Mouse (Mus musculus): ENCODE results near the gene Vps25. TPM values are rescaled to one million over a fixed set of nuclear protein-coding genes. Genes with fewer than 3 reads are reported as not detected.
A peak's percentile ranks its signal among the peaks of the same experiment; 100 is the strongest.

The Vps25 gene
- total RNA-seq, 1 experiment = 105 TPM

GRCm38 (mm10) chr11:101230991-101231871 lies 22.3 kb upstream of the Vps25 start:
- no peak for DNase-seq (ENCODE audit: low read depth, low spot score)
- Histone ChIP-seq H3K9ac (ENCODE audit: insufficient read depth, low read depth, low read length, poor library complexity, severe bottlenecking) (peak overlapping the region; percentile 40; the same call in 1 of the 2 replicates), H3K9me3 (ENCODE audit: control insufficient read depth, insufficient read depth, low read depth, low read length) (no peaks in the 10 kb centered on the region), H3K27ac (ENCODE audit: insufficient read depth, low read depth, low read length, poor library complexity, severe bottlenecking) (peak overlapping the region; percentile 28; the same call in 1 of the 2 replicates), H3K36me3 (ENCODE audit: control insufficient read depth, insufficient read depth, low read length, poor library complexity, severe bottlenecking) (no peaks in the 10 kb centered on the region), H3K4me1 (ENCODE audit: control insufficient read depth in 2 of 2, insufficient read depth in 2 of 2, low read length in 2 of 2, poor library complexity in 1 of 2) (peaks cover 15 to 30% of the 10 kb centered on the region in 2 experiments), H3K4me3 (ENCODE audit: insufficient read depth in 1 of 2, low read depth in 1 of 2, low read length in 2 of 2, poor library complexity in 1 of 2, severe bottlenecking in 1 of 2) (0 out of 4 replicates have a peak overlapping the region, but pooled peaks of 1 of the 2 experiments have one; percentile 23)
- TF ChIP-seq MAFK (IDR thresholded peaks at IDR 0.05; ENCODE audit: insufficient read depth, low read depth, low read length) (no peak), HCFC1 (IDR thresholded peaks at IDR 0.05; ENCODE audit: borderline replicate concordance, insufficient read depth, low read length) (no peak), ZC3H11A (IDR thresholded peaks at IDR 0.05; ENCODE audit: borderline replicate concordance, low read depth, low read length) (no peak), CHD2 (IDR thresholded peaks at IDR 0.05; ENCODE audit: low read depth, low read length) (no peak), ZNF384 (IDR thresholded peaks at IDR 0.05; ENCODE audit: low read depth, low read length) (no peak)
- in situ Hi-C loops (cut with MboI; ENCODE audit: low sequenced_read_pairs in 2 of 2, unreplicated experiment in 2 of 2) = no loop called here

GRCm38 (mm10) chr11:101232010-101232839 lies 21.3 kb upstream of the Vps25 start:
- TF ChIP-seq MAFK (IDR thresholded peaks at IDR 0.05; ENCODE audit: insufficient read depth, low read depth, low read length) (no peak), ZC3H11A (IDR thresholded peaks at IDR 0.05; ENCODE audit: borderline replicate concordance, low read depth, low read length) (no peak), ZNF384 (IDR thresholded peaks at IDR 0.05; ENCODE audit: low read depth, low read length) (no peak)
- no peak overlapping the region for H3K9ac ChIP-seq (ENCODE audit: insufficient read depth, low read depth, low read length, poor library complexity, severe bottlenecking)
- DNase-seq (ENCODE audit: low read depth, low spot score) = no peak
- no peak overlapping the region for H3K27ac ChIP-seq (ENCODE audit: insufficient read depth, low read depth, low read length, poor library complexity, severe bottlenecking)
- in situ Hi-C loops (cut with MboI; ENCODE audit: low sequenced_read_pairs in 2 of 2, unreplicated experiment in 2 of 2) = no loop called here
- H3K36me3 ChIP-seq (ENCODE audit: control insufficient read depth, insufficient read depth, low read length, poor library complexity, severe bottlenecking) = no peaks in the 10 kb centered on the region
- H3K9me3 ChIP-seq (ENCODE audit: control insufficient read depth, insufficient read depth, low read depth, low read length) = no peaks in the 10 kb centered on the region
- peaks cover 15 to 30% of the 10 kb centered on the region in 2 experiments for H3K4me1 ChIP-seq (ENCODE audit: control insufficient read depth in 2 of 2, insufficient read depth in 2 of 2, low read length in 2 of 2, poor library complexity in 1 of 2)
- no peak overlapping the region for H3K4me3 ChIP-seq (ENCODE audit: insufficient read depth in 1 of 2, low read depth in 1 of 2, low read length in 2 of 2, poor library complexity in 1 of 2, severe bottlenecking in 1 of 2)

GRCm38 (mm10) chr11:101233240-101233639 lies 20.3 kb upstream of the Vps25 start:
- no peaks in the 10 kb centered on the region for H3K9me3 ChIP-seq (ENCODE audit: control insufficient read depth, insufficient read depth, low read depth, low read length)
- in situ Hi-C loops (cut with MboI; ENCODE audit: low sequenced_read_pairs in 2 of 2, unreplicated experiment in 2 of 2) = no loop called here

GRCm38 (mm10) chr11:101234124-101234523 lies 19.4 kb upstream of the Vps25 start:
- in situ Hi-C loops (cut with MboI; ENCODE audit: low sequenced_read_pairs in 2 of 2, unreplicated experiment in 2 of 2) = no loop called here
- TF ChIP-seq HCFC1 (IDR thresholded peaks at IDR 0.05; ENCODE audit: borderline replicate concordance, insufficient read depth, low read length) (no peak), ZC3H11A (IDR thresholded peaks at IDR 0.05; ENCODE audit: borderline replicate concordance, low read depth, low read length) (no peak), ZNF384 (IDR thresholded peaks at IDR 0.05; ENCODE audit: low read depth, low read length) (no peak), CHD2 (IDR thresholded peaks at IDR 0.05; ENCODE audit: low read depth, low read length) (no peak), MAFK (IDR thresholded peaks at IDR 0.05; ENCODE audit: insufficient read depth, low read depth, low read length) (no peak)
- Histone ChIP-seq H3K4me1 (ENCODE audit: control insufficient read depth in 2 of 2, insufficient read depth in 2 of 2, low read length in 2 of 2, poor library complexity in 1 of 2) (peaks cover 15 to 30% of the 10 kb centered on the region in 2 experiments), H3K9ac (ENCODE audit: insufficient read depth, low read depth, low read length, poor library complexity, severe bottlenecking) (no peak overlapping the region), H3K4me3 (ENCODE audit: insufficient read depth in 1 of 2, low read depth in 1 of 2, low read length in 2 of 2, poor library complexity in 1 of 2, severe bottlenecking in 1 of 2) (peak overlapping the region; percentile 43 to 46; a peak in 3 of 4 replicates), H3K27ac (ENCODE audit: insufficient read depth, low read depth, low read length, poor library complexity, severe bottlenecking) (peak overlapping the region; percentile 57; the same call in 1 of the 2 replicates), H3K36me3 (ENCODE audit: control insufficient read depth, insufficient read depth, low read length, poor library complexity, severe bottlenecking) (no peaks in the 10 kb centered on the region), H3K9me3 (ENCODE audit: control insufficient read depth, insufficient read depth, low read depth, low read length) (no peaks in the 10 kb centered on the region)
- peak; percentile 94 for DNase-seq (ENCODE audit: low read depth, low spot score)

More at GRCm38 (mm10) chr11:101233240-101233639, 20.3 kb upstream of the Vps25 start:
- Histone ChIP-seq H3K36me3 (ENCODE audit: control insufficient read depth, insufficient read depth, low read length, poor library complexity, severe bottlenecking) (no peaks in the 10 kb centered on the region), H3K9ac (ENCODE audit: insufficient read depth, low read depth, low read length, poor library complexity, severe bottlenecking) (no peak overlapping the region), H3K4me1 (ENCODE audit: control insufficient read depth in 2 of 2, insufficient read depth in 2 of 2, low read length in 2 of 2, poor library complexity in 1 of 2) (peaks cover 15 to 30% of the 10 kb centered on the region in 2 experiments), H3K27ac (ENCODE audit: insufficient read depth, low read depth, low read length, poor library complexity, severe bottlenecking) (no peak overlapping the region), H3K4me3 (ENCODE audit: insufficient read depth in 1 of 2, low read depth in 1 of 2, low read length in 2 of 2, poor library complexity in 1 of 2, severe bottlenecking in 1 of 2) (no peak overlapping the region)
- no peak for TF ChIP-seq ZC3H11A (IDR thresholded peaks at IDR 0.05; ENCODE audit: borderline replicate concordance, low read depth, low read length)
- no peak for TF ChIP-seq CHD2 (IDR thresholded peaks at IDR 0.05; ENCODE audit: low read depth, low read length)
- TF ChIP-seq HCFC1 (IDR thresholded peaks at IDR 0.05; ENCODE audit: borderline replicate concordance, insufficient read depth, low read length) = no peak
- TF ChIP-seq ZNF384 (IDR thresholded peaks at IDR 0.05; ENCODE audit: low read depth, low read length) = no peak
- no peak for DNase-seq (ENCODE audit: low read depth, low spot score)

Measured in ES-E14 (cell line).